Mouse (Mus musculus): ENCODE data around the gene Gm11549.

The Gm11549 gene

GRCm38 (mm10) chr3:36516196-36516595 lies 5.4 kb downstream of the Gm11549 start:
- DNase-seq (ENCODE audit: low spot score in 2 of 2): no peak

DNA sequence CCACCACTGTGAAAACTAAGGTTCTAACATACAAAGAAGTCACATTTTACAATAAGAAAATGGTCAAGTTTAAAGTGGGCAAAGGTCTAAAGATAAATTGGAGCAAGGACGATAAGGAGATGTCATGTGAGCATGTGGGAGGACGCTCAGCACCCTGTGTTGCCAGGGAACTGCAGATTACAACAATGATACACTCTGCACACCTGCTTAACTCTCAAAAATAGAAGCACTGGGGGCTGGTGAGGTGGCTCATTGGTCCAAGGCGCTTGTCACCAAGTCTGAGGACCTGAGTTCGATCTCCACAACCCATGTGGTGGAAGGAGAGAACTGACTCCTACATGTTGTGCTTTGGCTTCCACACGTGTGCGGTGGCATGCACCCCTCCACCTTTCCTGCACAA lies 10.1 kb downstream of the Gm11549 start:
- no peak for DNase-seq (ENCODE audit: low spot score in 2 of 2)

- DNase-seq (ENCODE audit: low spot score in 2 of 2): no peak
Observed at GRCm38 (mm10) chr3:36505809-36506735, 15.5 kb downstream of the Gm11549 start.

DNA sequence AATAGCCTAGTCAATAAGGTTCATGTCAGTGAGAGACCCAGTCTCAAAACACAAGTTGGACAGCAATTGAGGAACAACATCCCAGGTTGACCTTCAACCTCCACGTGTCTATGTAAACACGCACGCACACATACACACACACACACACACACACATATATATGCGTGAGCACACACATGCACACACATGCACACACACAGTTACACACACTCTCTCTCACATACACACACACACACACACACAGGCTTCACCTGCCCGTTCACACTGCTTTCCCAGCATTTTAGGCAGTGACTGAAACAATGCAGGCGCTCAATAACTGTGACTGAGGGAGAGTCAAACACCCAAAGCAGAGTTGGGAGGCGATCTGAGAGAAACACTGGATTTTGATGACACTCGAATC lies 16.3 kb downstream of the Gm11549 start:
- DNase-seq (ENCODE audit: low spot score in 2 of 2): no peak

DNA sequence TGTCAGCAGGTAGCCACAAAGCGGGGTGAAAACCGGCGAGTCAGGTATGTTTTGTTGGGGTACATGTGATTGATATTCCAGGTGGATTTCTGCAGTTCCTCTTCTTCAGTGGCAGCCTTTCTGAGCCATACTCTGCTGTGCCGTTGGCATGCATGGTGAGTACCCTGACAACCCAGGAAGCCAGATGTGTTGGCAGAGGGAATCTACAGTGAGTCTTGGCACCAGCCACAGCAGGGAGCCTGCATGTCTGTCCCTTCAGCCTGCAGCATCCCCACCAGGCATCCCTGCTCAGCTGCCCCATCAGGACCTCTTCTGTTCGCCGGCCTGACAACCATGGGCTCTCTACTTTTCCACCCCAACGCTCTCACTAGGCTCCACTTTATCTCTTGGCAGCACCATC lies 20.1 kb downstream of the Gm11549 start:
- DNase-seq (ENCODE audit: low spot score in 2 of 2): no peak

- no peak for DNase-seq (ENCODE audit: low spot score in 2 of 2)
Observed at GRCm38 (mm10) chr3:36500976-36501375, 20.6 kb downstream of the Gm11549 start.

GRCm38 (mm10) chr3:36499418-36499817 lies 22.2 kb downstream of the Gm11549 start:
- no peak for DNase-seq (ENCODE audit: low spot score in 2 of 2)

GRCm38 (mm10) chr3:36498224-36498623 lies 23.4 kb downstream of the Gm11549 start:
- no peak for DNase-seq (ENCODE audit: low spot score in 2 of 2)

DNA sequence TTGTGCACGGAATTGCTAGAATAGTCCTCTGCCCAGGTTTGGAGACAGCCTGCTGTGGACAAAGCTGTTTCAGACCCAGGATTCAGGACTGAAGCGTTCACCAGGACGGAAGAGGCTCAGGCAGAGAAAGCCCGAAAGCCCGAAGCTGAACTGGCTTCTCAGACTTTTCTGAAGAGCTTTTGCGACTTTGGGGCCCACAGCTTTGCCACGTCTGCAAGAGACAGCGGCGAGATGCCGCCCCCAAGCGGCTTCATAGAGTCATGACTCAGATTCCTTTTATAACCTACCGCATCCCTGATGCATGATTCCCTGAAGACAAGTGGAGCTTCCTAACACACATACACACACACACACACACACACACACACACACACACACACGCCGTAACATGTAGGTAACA lies 24.9 kb downstream of the Gm11549 start:
- peak; percentile 9 to 58 for DNase-seq (ENCODE audit: low spot score in 2 of 2)

DNA sequence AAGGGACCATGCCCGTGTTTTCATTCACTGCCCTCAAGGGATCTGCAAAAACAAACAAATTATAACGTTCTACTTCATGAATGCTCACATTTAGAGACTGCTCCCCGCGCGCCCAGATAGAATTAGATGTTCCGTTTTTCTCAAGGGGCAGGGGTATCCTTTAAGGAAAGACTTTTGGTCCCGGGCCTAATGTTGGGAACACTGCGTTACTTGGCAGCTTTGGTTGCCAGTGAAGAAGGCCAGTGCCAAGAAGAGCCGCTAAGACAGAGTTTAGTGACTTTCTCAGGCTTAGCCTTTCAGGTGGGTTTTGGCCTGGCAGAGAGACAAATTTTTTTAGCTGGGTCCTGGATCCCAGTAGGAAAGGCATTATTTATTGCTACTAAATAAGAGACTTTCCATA lies 25.3 kb downstream of the Gm11549 start:
- no peak for DNase-seq (ENCODE audit: low spot score in 2 of 2)

GRCm38 (mm10) chr3:36495436-36495835 lies 26.2 kb downstream of the Gm11549 start:
- DNase-seq (ENCODE audit: low spot score in 2 of 2): peak; percentile 57 to 86

DNA sequence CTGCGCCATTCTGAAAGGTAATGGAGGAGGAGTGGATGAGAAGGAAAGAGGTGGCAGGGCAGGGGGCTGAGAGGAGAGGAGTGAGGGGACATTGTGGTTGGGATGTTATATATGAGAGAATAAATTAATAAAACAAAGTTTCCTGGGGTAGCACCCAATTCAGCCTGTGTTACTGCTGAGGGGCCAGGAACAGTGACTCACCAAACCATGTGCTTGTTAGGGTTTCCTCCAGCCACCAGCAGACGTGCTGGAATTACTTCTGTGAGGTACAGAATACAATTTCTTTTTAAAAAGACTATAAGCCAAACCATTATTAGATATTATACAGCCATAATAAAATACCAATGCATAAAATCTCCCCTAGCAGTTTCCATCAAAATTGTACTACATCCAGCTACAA lies 27.0 kb downstream of the Gm11549 start:
- DNase-seq (ENCODE audit: low spot score in 2 of 2): no peak

- no peak for DNase-seq (ENCODE audit: low spot score in 2 of 2)
Observed at GRCm38 (mm10) chr3:36493641-36494283, 27.9 kb downstream of the Gm11549 start.

GRCm38 (mm10) chr3:36492716-36493391 lies 28.8 kb downstream of the Gm11549 start:
- DNase-seq (ENCODE audit: low spot score in 2 of 2): no peak

GRCm38 (mm10) chr3:36491535-36491934 lies 30.1 kb downstream of the Gm11549 start:
- no peak for DNase-seq (ENCODE audit: low spot score in 2 of 2)

GRCm38 (mm10) chr3:36489590-36489910 lies 32.1 kb downstream of the Gm11549 start:
- no peak for DNase-seq (ENCODE audit: low spot score in 2 of 2)

- no peak for DNase-seq (ENCODE audit: low spot score in 2 of 2)
Observed at GRCm38 (mm10) chr3:36488899-36489589, 32.6 kb downstream of the Gm11549 start.

GRCm38 (mm10) chr3:36488367-36488766 lies 33.2 kb downstream of the Gm11549 start:
- DNase-seq (ENCODE audit: low spot score in 2 of 2): no peak

DNA sequence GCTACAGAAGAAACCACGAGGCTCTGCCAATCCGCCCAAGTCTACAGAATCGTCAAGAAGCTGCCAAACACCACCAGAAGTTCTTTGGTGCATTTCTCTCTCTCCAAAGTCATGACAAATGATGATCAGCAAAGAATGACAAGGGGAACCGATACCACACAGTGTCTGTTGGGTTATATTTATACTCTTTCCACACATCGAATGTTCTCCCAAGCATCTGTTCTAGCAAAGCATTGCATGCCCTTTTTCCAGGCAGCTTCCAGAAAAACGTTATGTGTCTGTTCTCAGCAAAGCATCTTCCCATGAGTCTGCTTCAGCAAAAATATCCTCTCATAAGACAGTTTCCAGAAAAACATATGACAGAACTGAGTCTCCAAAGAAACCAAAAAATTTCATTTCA lies 34.7 kb downstream of the Gm11549 start:
- DNase-seq (ENCODE audit: low spot score in 2 of 2): no peak

- no peak for DNase-seq (ENCODE audit: low spot score in 2 of 2)
Observed at GRCm38 (mm10) chr3:36486176-36486575, 35.4 kb downstream of the Gm11549 start.

DNA sequence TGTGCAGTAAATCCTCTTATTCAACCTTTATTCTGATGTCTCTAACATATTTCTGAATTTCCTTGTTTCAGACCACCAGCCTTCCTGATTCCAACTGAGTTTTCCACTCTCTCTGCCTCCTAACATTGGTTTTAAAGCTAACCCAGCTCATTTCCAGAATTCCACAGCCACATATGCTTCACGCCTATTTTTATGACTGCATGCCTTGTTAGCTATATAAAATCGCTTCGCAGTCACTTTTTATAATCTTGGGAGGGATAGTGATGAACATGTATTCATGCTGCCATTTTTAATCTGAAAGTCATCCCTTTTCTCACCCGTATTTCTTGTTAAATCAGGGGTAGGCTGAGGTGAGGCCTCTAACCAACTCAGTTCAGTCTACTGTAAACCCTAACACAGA lies 37.3 kb downstream of the Gm11549 start:
- no peak for DNase-seq (ENCODE audit: low spot score in 2 of 2)

DNA sequence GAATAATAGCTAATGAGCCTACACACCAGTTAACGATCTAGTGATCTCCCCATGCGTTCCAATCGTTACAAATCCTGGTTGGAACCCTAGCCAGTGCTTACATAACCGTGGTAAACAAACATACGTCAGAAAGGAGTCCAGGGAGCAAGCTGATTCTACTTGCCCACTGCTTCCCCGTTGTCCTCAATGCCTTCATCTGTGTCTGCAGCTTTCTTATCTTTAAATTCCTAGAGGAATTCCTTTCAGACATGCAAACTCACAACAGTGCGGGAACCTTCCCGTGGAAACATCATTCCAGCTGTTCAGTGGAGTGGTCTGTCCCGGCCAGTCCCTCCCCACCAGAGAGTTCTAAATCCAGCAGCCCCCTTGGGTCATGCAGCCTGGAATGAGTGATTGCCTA lies 38.7 kb downstream of the Gm11549 start:
- no peak for DNase-seq (ENCODE audit: low spot score in 2 of 2)

Measured in spleen, postnatal 10 days (tissue).